Mouse (Mus musculus): ENCODE data around the gene Wbp1.

Wbp1 gene

GRCm38 (mm10) chr6:83140044-83140443, 18.7 kb upstream of the Wbp1 start:
- no peak for DNase-seq (ENCODE audit: low spot score)

- no peak for DNase-seq (ENCODE audit: low spot score)
These were observed 16.7 kb upstream of the Wbp1 start for GRCm38 (mm10) chr6:83138056-83138455.

GRCm38 (mm10) chr6:83137576-83137950, 16.2 kb upstream of the Wbp1 start:
- DNase-seq (ENCODE audit: low spot score) = peak; percentile 87

GRCm38 (mm10) chr6:83136881-83137575, 15.7 kb upstream of the Wbp1 start:
- DNase-seq (ENCODE audit: low spot score) = peak; percentile 66

GRCm38 (mm10) chr6:83136291-83136880, 15.0 kb upstream of the Wbp1 start:
- DNase-seq (ENCODE audit: low spot score) = no peak

GRCm38 (mm10) chr6:83135571-83136161, 14.3 kb upstream of the Wbp1 start:
- peak; percentile 41 for DNase-seq (ENCODE audit: low spot score)

GRCm38 (mm10) chr6:83134951-83135513, 13.7 kb upstream of the Wbp1 start, which contains the start of gene Rtkn:
Gene Rtkn (plus strand): TSS chr6:83135463.
- no peak for DNase-seq (ENCODE audit: low spot score)

GRCm38 (mm10) chr6:83134226-83134625, 12.9 kb upstream of the Wbp1 start:
- DNase-seq (ENCODE audit: low spot score) = no peak

GRCm38 (mm10) chr6:83132176-83132919, 11.0 kb upstream of the Wbp1 start:
- DNase-seq (ENCODE audit: low spot score) = no peak

GRCm38 (mm10) chr6:83131469-83132034, 10.2 kb upstream of the Wbp1 start:
- no peak for DNase-seq (ENCODE audit: low spot score)

- no peak for DNase-seq (ENCODE audit: low spot score)
These were observed 6.1 kb upstream of the Wbp1 start for GRCm38 (mm10) chr6:83127419-83127818.

GRCm38 (mm10) chr6:83125331-83125730, 4.0 kb upstream of the Wbp1 start, which contains the start of gene Ino80b:
Gene Ino80b (minus strand): TSS chr6:83125431.
- no peak for DNase-seq (ENCODE audit: low spot score)

GRCm38 (mm10) chr6:83124851-83125312, 3.5 kb upstream of the Wbp1 start:
- peak; percentile 93 for DNase-seq (ENCODE audit: low spot score)

GRCm38 (mm10) chr6:83122961-83123360, 1.6 kb upstream of the Wbp1 start:
- DNase-seq (ENCODE audit: low spot score) = no peak

- DNase-seq (ENCODE audit: low spot score) = no peak
These were observed 728 bp upstream of the Wbp1 start for GRCm38 (mm10) chr6:83121863-83122710.

- no peak for DNase-seq (ENCODE audit: low spot score)
These were observed 1.7 kb downstream of the Wbp1 start for GRCm38 (mm10) chr6:83119734-83120051.

GRCm38 (mm10) chr6:83118825-83119733, 2.3 kb downstream of the Wbp1 start:
- no peak for DNase-seq (ENCODE audit: low spot score)

GRCm38 (mm10) chr6:83118369-83118768, 3.0 kb downstream of the Wbp1 start:
- DNase-seq (ENCODE audit: low spot score) = no peak

GRCm38 (mm10) chr6:83117616-83118015, 3.7 kb downstream of the Wbp1 start:
- no peak for DNase-seq (ENCODE audit: low spot score)

- no peak for DNase-seq (ENCODE audit: low spot score)
These were observed 4.3 kb downstream of the Wbp1 start for GRCm38 (mm10) chr6:83117165-83117438.
